Mouse (Mus musculus) cortical plate, adult 2 months (tissue): Measurements from ENCODE around the gene Lor.

Experiments
- CTCF ChIP-seq: fragments of 200-500 bp; IDR thresholded peaks from 2 replicates; pipeline ENCODE4 v1.5.1; 2011; ENCODE audit warnings: mild to moderate bottlenecking, control low read depth, low read length; ENCODE audit not compliant: insufficient read depth; ENCODE audit errors: extremely low read depth
- POLR2A ChIP-seq: fragments of 200-500 bp; IDR thresholded peaks from 2 replicates; pipeline ENCODE4 v1.6.1; 2011; ENCODE audit warnings: mild to moderate bottlenecking, low read length, control low read depth; ENCODE audit not compliant: insufficient read depth; ENCODE audit errors: extremely low read depth

- TF ChIP-seq POLR2A = no peak
- peak; percentile 44; the same call in 1 of the 2 replicates for TF ChIP-seq CTCF
These were observed 35.0 kb upstream of the Lor start for GRCm38 (mm10) chr3:92117930-92118329.
